Mouse (Mus musculus) erythroblast, adult 5-6 weeks (primary cell): ENCODE data around the gene Crip2. TPM values are rescaled to one million over a fixed set of nuclear protein-coding genes. Genes with fewer than 3 reads are reported as not detected.
A peak's percentile ranks its signal among the peaks of the same experiment; 100 is the strongest.

Experiments used
- ATAC-seq: replicated peaks from 2 replicates; pipeline ENCODE4 v1.8.0; 2016; ENCODE audit warnings: moderate number of reproducible peaks, mild to moderate bottlenecking, moderate TSS enrichment, inconsistent platforms; ENCODE audit not compliant: poor library complexity, low FRiP score, severe bottlenecking
- total RNA-seq, 2 experiments: library from RNA; stranded (forward) in 1 of 2; stranded (reverse) in 1 of 2; fragments of 150-400 nt in 1 of 2; fragments of 200-764, 138-1000 nt in 1 of 2; gene quantifications; 2 replicates each; pipeline versions ENCODE4 v1.2.3 to v1.2.4; 2015 to 2017; ENCODE audit warnings: low replicate concordance in 2 of 2

Gene Crip2
- total RNA-seq (2015; ENCODE audit: low replicate concordance): 6.9 and 9.0 TPM in 2 replicates
- total RNA-seq (2017; ENCODE audit: low replicate concordance): 3.6 and 3.9 TPM in 2 replicates

DNA sequence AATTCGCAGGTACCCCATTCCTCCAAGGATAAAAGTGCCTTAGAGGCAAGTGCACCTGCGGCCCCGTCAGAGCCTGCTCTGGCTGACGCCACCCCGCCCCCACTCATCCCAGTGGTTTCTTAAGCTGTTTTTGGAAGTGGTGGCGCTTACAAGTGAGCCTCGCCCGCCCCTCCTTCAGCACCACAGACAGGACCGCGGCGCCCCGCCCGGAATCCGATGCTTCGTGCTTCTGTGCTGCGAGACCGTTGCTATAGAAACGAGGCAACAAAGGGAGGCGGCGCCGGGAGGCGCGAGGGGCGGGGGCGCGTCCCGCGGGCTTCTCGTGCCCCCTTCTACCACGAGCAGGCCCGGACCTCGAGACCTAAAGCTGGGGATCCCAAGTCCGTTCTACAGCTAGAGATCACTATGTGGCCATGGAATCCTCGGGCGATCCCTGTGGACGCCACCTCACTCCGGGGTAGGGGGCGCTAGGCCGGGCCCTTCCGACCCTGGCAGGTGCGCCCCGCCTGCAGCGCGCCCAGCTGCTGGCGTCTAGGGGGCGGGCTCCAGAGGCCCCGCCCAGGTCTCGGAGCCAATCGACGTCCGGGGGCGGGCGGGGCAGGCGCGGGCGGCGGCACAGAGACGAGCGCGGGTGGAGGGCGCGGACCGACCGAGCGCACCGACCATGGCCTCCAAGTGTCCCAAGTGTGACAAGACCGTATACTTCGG, at the start of gene Crip2:
TSS of gene Crip2 (plus strand) at position 329 of the 708 bp plus-strand sequence.
- peak; percentile 73 for ATAC-seq

DNA sequence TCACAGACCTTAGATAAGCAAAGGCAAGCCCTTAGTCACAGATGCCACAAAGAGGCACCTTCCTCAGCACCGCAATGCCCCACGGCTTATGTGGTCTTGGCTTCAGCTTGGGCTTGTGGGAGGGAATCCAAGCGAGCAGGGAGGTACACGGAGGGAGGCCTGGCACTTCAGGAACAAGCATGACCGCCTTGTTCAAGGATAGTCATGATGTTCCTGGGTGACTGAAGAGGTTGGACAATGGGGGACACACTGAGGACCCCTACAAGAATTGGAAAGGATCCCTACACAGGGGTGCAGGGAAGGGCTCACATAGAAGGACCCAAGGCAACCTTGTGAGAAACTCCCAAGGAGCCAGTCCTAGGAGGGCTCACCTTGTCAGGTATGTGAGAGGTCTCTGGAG, 43.0 kb upstream of the Crip2 start:
- ATAC-seq: no peak

DNA sequence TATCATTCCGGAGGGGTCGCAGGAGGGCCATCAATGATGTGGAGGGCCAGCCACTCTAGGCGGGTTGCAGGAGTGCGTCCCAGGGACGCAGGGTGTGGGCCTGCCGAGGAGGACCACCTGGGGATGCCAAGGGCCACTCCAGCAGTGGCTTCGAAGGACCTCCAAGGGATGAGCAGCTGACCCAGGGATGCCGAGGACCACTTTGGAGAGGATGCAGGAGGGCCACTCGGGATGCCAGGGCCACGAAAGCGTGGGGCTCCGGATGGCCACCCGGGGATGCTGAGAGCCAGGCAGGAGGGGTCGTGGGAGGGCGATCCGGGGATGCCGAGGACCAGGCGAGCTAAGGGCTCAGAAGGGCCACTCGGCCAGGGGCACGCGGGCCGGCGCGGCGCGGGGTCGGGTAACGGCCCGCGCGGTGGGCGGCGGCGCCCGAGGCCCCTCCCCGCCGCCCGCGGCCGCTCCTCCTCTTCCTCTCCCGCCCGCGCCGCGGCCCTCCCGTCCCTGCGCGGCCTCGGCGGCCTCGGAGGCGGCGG, 42.2 kb upstream of the Crip2 start, which contains the start of gene Mta1:
TSS of gene Mta1 (plus strand) at position 530 of the 533 bp plus-strand sequence.
- ATAC-seq: no peak

DNA sequence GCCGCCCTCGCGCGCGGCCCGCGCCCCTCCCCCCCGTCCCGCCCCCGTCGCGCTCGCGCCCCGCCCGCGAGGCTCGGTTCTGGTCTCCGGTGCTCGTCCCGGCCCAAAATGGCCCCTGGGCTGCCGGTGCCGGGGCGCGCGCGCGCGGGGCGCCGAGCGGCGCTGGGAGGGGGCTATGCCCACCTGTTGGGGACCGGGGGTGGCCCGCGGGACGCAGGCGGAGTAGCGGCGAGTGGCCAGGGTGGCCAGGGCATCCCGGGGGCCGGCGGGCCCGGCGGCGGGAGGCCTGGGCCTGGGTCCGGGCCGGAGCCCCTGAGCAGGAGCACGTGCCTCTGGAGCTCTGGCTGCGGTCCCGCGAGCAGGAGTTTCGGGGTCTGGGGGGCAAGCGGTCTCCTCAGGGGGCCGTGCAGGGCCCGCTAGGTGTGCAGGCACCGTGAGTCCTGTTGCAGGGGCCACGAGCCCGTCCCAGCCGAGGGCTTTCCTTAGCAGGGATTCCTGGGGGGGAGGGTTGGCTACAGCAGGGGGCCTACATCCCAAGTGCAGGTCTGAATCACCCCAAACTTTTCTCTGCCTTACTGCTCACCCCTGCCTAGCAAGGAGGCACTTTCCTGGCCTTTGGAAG, 41.4 kb upstream of the Crip2 start:
- no peak for ATAC-seq

DNA sequence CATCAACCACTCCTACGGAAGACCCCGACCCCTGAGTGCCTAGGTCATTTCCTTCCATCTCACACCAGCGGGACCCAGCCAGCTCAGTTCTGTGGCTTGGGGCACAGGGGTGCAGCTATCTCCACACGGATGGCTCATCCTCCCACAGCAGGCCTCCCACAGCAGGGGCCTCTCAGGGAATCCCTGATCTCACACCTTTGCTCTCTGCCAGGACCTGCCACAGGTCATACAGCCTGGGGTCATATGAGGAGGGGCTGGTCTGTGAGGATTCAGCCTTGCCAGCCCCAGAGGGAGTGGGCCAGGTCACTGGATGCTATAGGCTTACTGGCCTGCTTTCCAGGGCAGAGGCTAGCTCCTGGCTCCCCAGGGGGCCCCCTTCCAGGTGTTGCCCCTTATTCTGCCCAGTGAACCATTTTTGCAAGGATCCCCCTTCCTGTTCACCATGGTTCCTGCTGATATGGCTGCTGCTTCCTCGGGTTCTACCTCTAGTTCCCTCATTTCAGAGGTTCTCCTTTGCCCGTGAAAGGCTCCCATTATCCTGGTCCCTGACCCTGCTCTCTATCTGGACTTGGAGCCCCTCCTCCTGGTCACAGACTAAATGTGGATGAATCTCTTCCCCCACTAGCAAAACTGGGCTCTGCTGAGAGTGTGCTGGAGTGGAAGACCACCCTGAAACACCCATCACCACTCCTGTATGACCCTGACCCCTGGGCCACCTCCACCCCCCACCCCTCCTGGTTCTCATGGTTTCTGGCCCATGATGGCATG, 40.4 kb upstream of the Crip2 start:
- ATAC-seq: no peak

DNA sequence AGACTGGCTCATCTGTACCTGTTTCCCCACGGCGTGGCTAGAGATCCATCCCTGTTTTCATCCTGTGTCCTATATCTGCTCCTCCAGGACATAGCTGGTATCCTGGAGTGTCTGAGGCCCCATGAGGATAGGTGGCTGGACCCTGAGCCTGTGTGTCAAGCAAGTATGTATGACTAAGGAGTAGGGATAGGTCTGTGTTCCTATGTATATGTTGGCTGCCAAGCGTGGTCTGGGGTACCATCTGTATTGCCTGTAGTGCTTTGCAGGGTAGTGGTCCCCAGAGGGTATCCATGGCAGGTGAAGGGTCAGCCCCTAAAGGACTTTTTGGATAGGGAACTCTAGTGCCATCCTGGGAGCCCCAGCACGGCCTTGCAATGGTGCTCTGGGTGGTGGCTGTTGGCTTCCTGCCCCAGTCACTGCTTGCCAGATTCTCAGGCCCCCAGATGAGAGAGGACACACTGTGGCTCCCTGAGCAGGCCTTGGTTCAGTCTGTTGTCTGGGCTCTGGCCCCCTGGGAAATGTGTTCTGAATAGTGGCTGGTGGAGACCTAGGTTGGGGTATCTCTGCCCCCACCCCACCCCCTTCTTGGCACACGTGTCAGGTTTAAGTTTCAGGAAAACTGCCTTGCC, 39.5 kb upstream of the Crip2 start:
- no peak for ATAC-seq

DNA sequence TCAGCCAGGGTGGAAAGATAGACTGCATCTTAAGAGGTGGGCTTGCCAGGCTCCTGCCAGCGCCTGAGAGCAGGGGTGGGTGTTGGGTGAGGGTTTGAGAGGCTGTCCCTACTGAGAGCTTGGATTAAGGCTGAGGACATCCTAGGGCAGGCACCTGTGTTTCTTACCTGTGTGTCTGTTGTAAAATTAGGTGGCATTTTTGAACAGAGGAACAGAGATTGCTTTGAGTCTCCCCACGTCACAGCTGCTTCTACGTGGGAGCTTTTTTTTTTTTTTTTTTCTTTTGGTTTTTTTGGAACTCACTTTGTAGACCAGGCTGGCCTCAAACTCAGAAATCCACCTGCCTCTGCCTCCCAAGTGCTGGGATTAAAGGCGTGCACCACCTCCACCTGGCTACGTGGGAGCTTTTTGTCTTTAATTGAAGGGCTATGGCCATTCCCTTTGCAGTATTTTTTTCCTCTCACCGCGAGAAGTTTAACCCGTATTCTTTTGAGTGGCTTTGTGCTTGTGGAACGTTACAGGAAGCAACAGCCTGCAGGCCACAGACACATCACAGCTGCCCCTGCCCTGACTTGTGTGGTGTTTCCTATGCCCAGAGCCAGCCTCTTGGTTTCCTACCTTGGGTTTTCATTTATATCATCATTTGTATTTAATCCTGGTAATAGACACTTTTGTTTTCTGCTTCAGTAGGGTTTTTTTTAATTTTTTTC, 38.6 kb upstream of the Crip2 start:
- ATAC-seq: no peak

DNA sequence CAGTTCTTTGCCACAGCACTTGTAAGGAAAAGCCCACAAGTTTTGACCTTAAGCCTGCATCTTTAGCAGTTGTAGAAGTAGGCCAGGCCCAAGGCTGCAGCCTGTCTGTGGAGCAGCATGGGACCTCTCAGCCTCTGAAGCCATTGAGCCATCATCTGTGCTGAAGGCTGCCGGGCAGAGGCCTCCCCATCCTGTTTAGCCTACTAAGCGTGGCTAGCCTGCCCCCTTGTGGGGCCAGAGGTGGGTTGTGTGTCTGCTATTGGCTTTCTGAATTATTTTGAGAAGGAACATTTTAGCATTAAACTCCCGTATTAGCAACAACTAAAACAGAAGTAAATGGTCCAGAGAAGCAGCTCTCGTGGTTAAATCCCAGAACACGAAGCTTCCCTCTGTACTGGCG, 37.6 kb upstream of the Crip2 start:
- ATAC-seq: 0 out of 2 replicates have a peak, but pooled peaks have one; percentile 44

DNA sequence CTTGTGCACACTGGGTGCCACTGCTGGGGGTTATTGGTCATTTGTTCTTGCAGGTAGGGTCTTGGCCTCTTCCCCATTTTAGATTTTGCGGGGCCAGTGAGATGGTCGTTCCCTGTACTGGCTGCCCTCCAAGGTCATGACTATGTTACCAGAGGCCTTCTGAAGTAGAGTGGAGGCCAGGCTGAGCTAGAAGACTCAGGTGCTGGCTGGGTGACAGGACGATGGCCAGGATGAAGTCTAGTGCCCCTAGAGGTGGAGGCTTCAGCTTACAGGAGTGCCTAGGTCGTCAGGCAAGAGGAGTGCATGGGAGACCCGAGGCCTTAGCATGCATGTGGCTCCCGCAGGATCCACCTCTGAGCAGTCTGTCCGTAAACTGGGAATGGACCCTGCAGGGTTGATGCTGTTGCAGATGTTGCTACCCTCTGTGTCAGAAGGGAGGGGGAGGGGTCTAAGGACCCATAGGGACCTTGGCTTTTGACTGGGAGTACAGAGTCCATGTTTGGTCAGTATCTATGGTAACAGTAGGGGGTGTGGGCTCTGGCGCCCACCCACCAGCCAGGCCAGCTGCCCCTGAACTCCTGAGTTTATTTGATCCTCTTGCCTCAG, 36.1 kb upstream of the Crip2 start:
- peak; percentile 34; the same call in 1 of the 2 replicates for ATAC-seq

DNA sequence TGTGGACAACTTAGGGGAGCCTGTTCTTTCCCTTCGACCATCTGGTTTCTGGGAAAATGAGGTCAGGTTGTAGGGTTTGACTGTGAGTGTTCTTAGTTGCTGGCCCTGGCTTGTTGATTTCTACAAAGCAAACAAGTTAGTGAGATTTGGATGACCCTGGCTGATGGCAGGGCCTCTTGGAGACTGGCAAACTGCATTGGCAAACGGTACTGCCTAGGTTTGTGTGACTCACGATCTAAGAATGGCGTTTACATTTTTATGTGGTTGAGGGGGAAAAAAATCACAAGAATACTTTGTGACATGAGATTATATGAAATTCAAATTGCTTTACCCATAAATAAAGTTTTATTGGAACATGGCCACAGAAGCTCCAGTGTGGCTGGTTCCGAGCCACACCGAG, 33.6 kb upstream of the Crip2 start:
- no peak for ATAC-seq

DNA sequence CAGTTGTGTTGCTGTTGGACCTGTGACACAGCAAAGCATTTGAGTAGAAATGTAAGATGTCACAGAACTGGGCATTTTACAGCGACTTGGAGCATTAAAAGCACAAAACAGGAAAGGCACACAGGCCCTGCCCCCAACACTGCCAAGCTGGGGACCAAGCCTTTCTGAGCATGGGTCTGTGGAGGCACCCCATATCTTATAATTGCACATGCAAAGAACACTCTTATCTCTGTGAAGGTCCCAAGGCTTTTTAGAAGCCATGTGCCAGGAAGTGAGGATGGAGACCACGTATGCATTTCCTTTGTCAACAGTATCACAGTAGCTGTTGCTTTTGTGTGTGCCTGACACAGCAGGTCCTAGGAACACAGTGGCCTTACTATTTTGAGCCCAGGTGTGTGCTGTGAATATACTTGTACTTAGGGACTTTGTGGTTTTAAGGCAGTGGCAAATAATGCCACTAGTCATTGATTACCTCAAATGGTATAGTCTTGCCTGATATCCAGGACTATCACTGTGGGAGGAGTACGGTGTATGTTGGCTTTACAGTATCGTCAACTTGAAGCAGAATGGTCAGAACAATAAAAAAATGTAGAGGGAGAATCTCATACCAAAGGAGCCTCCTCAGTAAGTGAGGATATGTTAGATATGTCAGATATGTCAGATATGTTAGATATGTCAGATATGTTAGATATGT, 32.5 kb upstream of the Crip2 start:
- peak; percentile 81 for ATAC-seq

DNA sequence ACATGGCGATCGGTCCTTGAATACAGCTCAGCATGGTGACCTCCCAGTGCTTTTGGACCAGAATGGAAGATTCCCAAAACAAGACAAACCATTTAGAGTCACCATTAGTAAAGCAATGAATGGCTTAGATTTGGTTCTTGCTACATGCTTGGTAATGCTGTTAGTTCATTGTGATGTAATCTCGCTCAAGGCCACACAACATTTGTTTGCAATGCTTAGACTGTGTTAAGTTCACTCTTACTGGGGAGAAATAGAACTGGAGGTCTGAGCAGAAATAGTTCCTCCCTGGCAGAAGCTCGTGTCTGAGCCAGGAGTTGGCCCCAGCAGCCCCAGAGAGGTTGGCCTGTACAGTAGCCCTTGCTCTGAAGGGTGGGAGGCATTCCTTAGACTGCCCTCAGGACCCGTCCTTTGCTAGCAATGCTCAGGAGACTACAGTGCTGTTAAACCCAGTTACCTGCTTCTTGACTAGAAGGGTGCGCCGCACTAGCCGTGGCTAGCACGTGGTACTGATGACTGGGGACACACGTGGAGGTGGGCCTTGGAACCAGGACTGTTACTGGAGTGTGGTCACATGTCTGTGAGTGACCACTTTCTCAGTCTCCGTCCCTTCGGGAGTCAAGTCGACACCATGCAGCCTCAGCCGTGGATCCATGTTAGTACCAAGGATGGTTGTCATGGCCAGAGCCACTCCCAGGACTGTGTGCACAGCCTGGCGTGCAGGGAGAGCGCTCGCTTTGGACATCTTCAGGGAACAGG, 31.3 kb upstream of the Crip2 start:
- ATAC-seq: no peak

DNA sequence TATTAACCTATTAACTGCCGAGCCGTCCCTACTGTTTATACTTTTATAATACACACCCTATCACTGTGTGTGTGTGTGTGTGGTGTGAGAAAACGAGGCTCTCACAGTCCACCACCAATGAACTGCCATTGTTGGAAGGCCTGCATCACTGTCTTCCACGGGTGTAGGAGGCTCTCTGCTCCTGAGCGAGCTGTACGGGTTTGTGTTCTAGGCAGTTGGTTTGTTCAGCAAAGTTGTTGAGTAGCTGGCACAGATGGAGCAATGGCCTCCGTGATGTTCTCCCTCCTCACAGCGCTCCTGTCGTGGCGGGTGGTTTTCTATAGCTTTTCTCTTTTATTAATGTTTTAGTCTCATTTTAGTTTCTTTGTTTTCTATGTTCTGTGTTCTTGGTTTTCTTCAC, 30.2 kb upstream of the Crip2 start:
- no peak for ATAC-seq

DNA sequence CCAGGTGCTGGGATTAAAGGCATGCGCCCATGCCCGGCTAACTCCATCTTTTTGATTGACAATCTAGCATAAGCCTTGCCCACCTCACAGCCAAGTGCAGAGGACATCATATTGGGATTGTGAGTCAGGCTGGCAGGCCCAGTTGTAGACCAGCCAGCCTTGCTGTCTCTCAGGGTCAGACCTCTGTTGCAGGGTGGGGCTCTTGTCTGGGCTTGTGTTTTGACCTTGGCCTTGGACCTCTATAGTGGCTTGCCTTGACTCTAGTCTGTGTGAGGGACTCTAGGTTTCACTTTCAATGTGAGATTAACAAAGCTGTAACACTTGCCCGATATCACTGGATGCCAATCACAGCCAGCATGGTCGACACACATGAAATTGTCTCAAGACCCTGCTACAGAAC, 25.9 kb upstream of the Crip2 start:
- ATAC-seq: no peak

DNA sequence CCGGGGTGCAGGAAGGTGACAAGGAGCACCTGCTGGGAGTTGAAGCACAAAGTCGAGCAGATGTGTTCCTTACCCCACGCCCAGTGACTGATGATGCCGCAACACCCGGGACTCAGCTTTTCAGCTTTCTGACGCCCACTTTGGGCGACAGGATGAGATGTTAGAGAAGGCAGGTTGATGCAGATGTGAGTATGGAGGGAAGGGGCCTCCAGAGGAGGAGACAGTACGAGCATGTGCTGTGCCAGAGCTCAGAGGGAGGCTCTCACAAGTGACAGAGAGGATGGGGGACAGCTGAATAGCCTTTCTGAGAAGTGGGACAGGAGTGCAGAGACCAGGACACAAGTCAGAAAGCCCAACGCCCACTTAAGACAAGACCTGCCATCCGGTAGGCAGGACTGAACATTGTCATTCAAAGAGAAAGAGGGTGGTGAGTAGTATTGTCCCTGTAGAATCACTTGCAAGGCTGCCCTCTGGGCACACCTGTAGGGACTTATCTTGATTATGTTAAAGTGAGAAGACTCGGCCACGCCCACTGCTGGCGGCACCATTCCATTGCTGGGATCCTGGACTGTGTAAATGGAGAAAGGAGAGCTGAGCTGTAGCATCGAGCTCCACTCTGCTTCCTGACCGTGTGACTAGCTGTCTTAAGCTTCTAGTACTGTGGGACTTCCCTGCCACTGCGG, 25.0 kb upstream of the Crip2 start:
- ATAC-seq: no peak

DNA sequence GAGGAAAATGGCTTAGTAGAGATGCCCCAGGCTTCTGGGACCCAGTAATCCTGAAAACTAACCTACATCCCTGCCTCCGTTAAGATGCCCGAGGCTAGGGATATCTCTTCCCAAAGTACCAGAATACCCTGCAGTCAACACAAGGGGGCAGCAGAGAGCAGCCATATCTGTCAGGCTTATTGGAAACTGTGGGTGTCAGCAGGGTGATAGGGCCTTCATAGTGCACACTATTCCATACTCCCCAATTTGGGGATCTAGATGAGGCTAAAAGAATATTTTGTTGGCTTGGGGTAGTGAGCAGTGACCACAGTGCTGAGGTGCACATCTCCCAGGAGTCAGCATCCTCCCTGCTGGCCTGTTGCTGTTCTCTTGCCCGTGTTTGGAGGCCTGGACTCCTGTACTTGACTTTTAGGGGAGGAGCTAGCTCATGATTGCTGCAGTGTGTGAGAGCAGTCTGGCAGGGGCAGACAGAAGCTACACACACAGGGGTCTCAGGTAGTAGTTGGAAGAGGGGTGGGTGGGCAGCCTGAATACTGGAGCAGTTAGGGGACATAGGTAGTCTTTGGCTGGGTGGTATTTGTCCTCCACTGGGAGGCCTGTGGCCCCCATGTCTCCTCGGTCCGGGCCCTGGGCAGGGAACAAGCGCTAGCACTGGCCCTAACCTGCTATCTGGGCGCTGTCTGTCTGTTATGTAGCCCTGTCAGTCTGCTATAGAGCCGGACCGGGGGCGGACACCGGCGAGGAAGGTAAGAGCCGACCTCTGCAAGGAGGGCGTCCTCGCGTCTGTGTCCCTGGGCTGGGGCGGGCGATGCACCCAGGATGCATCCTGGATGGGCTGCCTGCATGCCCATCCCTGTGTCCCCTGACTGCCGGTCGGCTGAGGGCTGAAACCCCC, 20.3 kb upstream of the Crip2 start:
- ATAC-seq: peak; percentile 75
